Mouse (Mus musculus) lung, postnatal 0 days (tissue): Measurements from ENCODE around the gene Rpl3l.

ENCODE experiments used
- CTCF ChIP-seq: IDR thresholded peaks from 2 replicates; pipeline ENCODE4 v1.5.1; 2016; ENCODE audit warnings: antibody characterized with exemption, mild to moderate bottlenecking
- EP300 ChIP-seq: IDR thresholded peaks from 2 replicates; pipeline ENCODE4 v1.6.1; 2016; ENCODE audit warnings: antibody characterized with exemption, mild to moderate bottlenecking, control low read depth

DNA sequence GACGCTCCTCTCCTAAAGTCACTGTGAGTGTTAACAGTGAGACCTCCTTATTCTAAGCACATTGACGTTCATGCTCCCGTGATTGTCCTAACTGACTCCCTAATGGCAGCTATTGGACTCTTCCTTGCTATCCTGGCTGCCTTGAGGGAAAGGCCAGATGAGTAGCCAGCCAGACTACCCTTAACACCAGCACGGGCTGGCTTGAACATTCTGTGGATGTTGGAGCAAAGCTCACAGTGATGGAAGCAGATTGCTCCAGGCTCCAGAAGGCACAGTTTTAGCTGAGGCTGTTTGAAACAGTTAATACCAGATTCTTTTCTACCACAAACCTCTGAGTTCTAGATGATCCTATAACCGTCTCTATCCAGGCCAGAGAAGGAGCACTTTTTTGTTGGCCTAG is 16.3 kb downstream of the Rpl3l start:
- TF ChIP-seq CTCF (no peak), EP300 (no peak)
